Mouse (Mus musculus) liver, embryonic 13.5 days (tissue): ENCODE results near the gene B4galt5. TPM values are rescaled to one million over a fixed set of nuclear protein-coding genes. Genes with fewer than 3 reads are reported as not detected.

ENCODE experiments used
- ATAC-seq: fragments of 200-750 bp; cut with Nextera tagmentation; 2 replicates; pipeline ENCODE4 v1.8.0; 2017; ENCODE audit warnings: low read depth, mild to moderate bottlenecking, moderate number of reproducible peaks, moderate library complexity
- DNase-seq: peaks from one replicate; pipeline ENCODE4 v3.0.0; 2022
- H3K27ac ChIP-seq: fragments of 300-500 bp; sonication (generic); 2 replicates; pipeline ENCODE4 v1.5.1; 2015; ENCODE audit warnings: moderate library complexity, mild to moderate bottlenecking, inconsistent platforms
- H3K27me3 ChIP-seq: fragments of 300-500 bp; sonication (generic); 2 replicates; pipeline ENCODE4 v1.6.1; 2015; ENCODE audit warnings: mild to moderate bottlenecking, inconsistent platforms
- H3K36me3 ChIP-seq: fragments of 300-500 bp; sonication (generic); 2 replicates; pipeline ENCODE4 v1.6.1; 2015; ENCODE audit warnings: mild to moderate bottlenecking, inconsistent platforms
- H3K4me1 ChIP-seq: fragments of 300-500 bp; sonication (generic); replicated peaks from 2 replicates; pipeline ENCODE4 v1.6.1; 2015; ENCODE audit warnings: inconsistent platforms
- H3K4me2 ChIP-seq: fragments of 300-500 bp; sonication (generic); 2 replicates; pipeline ENCODE4 v1.6.1; 2015; ENCODE audit warnings: inconsistent platforms, mild to moderate bottlenecking, moderate library complexity
- H3K4me3 ChIP-seq: fragments of 300-500 bp; sonication (generic); replicated peaks from 2 replicates; pipeline ENCODE4 v1.5.1; 2015; ENCODE audit warnings: mild to moderate bottlenecking, inconsistent platforms
- H3K9ac ChIP-seq: fragments of 300-500 bp; sonication (generic); 2 replicates; pipeline ENCODE4 v1.6.1; 2015; ENCODE audit warnings: mild to moderate bottlenecking, inconsistent platforms
- H3K9me3 ChIP-seq: fragments of 300-500 bp; sonication (generic); replicated peaks from 2 replicates; pipeline ENCODE4 v1.6.1; 2016; ENCODE audit warnings: inconsistent platforms
- WGBS: fragments of 180-500 bp; shearing (Covaris S2); methylation state at CpG from one replicate; pipeline ENCODE4 v1.1.7; 2015; ENCODE audit not compliant: insufficient replicate concordance; 5-methylcytosine and 5-hydroxymethylcytosine counted together
- polyA plus RNA-seq: library from polyadenylated mRNA; unstranded; fragments of >200 nt; fragmentation: Nextera tagmentation; extraction: Ambion mirVana; gene quantifications from 2 replicates; pipeline ENCODE4 v1.2.1, GENCODE M21; 2015

Gene B4galt5
- polyA plus RNA-seq, 1 experiment from 2014 or later: 3.2 TPM

DNA sequence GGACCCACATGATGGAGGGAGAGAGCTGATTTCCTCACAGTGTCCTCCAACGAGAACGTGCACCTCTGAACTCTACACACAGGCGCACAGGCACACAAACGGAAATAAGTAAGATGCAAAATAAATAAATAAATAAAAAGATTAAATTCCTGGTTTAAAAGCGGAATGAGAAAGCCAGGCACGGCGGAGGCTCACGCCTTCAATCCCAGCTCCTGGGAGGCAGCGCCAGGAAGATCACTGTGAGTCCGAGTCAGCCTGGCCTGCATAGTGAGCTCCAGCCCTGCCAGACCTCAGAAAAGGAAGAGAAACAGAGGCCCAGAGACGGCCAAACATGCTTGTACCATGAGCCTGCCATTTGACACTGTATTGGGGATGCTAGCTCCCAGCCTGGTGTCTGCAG lies 85.1 kb downstream of the B4galt5 start:
- Histone ChIP-seq H3K27me3 (no peaks in the 10 kb centered on the region), H3K4me1 (no peaks in the 10 kb centered on the region), H3K9ac (no peak overlapping the region), H3K36me3 (no peaks in the 10 kb centered on the region), H3K4me3 (no peak overlapping the region), H3K4me2 (no peak overlapping the region), H3K27ac (no peak overlapping the region), H3K9me3 (no peaks in the 10 kb centered on the region)
- 75% methylated on average over 11 of the region's 11 CpGs for WGBS
- ATAC-seq (no peak), DNase-seq (no peak)

DNA sequence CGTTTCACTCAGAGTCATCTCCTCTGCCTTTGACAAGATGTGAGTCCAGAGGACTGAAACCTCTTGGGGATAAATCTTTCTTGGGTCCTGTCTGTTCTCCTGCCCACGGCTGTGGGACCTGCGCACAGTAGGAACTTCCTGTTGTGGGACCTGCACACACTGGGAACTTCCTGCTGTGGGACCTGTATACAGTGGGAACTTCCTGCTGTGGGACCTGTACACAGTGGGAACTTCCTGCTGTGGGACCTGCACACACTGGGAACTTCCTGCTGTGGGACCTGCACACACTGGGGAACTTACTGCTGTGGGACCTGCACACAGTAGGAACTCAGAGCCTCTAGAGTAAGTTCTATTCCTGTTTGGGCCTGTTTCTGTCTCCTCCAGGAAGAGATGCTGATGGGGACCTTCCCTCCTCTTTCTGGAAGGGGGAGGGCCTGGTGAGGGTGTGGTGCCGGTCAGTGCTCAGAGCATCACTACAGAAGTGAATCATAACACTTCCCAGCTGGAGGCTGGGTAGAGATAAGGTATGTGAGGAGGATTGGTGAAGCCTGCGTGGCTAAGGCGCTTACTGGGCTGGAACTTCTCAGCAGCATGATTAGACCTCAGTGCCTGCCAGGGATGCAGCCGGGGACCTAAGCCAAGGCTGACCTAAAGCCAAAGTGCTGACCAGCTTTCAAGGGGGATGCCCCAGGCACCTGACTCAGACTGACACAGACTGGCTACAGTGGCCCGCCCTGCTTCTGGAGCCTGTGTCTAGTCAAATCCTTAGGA lies 85.8 kb downstream of the B4galt5 start:
- H3K27ac ChIP-seq: no peak overlapping the region

DNA sequence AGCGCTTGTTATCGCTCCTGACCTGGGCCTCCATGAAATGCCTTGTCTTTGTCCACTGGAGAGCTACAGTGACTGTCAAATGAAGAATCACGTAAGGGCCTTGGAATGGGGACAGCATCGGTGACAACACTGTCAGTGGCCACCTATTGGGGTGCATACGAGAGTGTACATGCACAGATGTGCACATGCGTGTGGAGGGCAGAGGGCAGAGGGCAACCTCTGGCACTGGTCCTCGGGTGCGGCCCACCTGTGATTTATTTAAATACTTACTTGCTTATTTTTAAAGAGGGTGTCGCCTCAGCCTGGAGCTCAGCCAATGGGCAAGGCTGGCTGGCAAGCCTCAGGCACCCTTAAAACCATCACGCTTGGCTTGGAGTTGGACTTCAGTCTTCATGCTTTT lies 86.5 kb downstream of the B4galt5 start:
- Histone ChIP-seq H3K4me1 (no peaks in the 10 kb centered on the region), H3K4me2 (no peak overlapping the region), H3K9me3 (no peaks in the 10 kb centered on the region), H3K27me3 (no peaks in the 10 kb centered on the region), H3K36me3 (no peaks in the 10 kb centered on the region), H3K4me3 (no peak overlapping the region), H3K27ac (no peak overlapping the region), H3K9ac (no peak overlapping the region)
- ATAC-seq: no peak
- no peak for DNase-seq
- 77% methylated on average over 10 of the region's 10 CpGs for WGBS

More for the DNA sequence above, 85.8 kb downstream of the B4galt5 start:
- no peak for ATAC-seq
- Histone ChIP-seq H3K4me3 (no peak overlapping the region), H3K9ac (no peak overlapping the region), H3K27me3 (no peaks in the 10 kb centered on the region), H3K9me3 (no peaks in the 10 kb centered on the region), H3K4me1 (no peaks in the 10 kb centered on the region), H3K36me3 (no peaks in the 10 kb centered on the region), H3K4me2 (no peak overlapping the region)
- DNase-seq: no peak
- WGBS: 69% methylated on average over 8 of the region's 8 CpGs

DNA sequence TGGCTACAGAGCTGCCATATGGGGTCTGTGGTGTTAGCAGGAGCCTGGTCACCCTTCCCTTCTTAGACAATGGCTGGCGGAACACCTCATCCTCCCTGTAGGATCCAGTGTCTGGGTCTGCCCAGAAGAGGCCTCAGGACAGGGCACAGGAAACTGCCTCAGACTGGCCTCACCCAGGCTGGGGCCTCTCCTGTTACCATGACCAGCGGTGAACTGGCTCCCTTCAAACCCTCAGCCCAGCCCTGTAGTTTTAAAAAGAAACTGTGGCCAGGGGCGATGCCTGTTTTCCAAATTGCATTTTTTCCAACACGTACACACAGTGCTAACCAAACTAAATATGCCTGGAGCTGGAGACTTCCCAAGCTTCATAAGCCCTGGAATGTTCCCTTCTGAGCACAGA lies 87.9 kb downstream of the B4galt5 start:
- ATAC-seq (no peak), DNase-seq (no peak)
- Histone ChIP-seq H3K4me1 (no peaks in the 10 kb centered on the region), H3K9me3 (no peaks in the 10 kb centered on the region), H3K9ac (no peak overlapping the region), H3K36me3 (no peaks in the 10 kb centered on the region), H3K4me2 (no peak overlapping the region), H3K27ac (no peak overlapping the region), H3K27me3 (no peaks in the 10 kb centered on the region), H3K4me3 (no peak overlapping the region)
- 65% methylated on average over 4 of the region's 4 CpGs for WGBS

DNA sequence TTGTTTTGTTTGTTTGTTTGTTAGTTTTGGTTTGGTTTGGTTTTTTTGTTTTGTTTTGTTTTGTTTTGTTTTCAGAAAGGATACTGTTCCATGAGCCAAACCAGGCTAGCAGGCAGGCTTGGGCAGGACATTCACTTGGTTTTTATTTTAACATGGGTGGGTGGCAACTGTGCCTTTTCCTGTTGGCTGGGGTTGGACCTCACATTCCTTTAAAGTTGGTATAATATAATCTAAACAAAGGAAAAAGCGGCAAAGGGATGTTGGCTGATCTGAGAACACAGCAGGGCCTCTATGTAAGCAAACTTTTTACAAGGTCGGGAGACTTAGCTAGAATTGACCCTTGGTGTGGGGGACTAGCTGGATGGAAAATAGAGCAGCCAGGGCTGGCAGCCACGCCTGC lies 91.2 kb downstream of the B4galt5 start:
- no peak overlapping the region for H3K9ac ChIP-seq
- no peak for ATAC-seq
- no peaks in the 10 kb centered on the region for H3K4me1 ChIP-seq
- H3K36me3 ChIP-seq: no peaks in the 10 kb centered on the region
- DNase-seq: no peak
- H3K27me3 ChIP-seq: no peaks in the 10 kb centered on the region
- no peaks in the 10 kb centered on the region for H3K9me3 ChIP-seq
- WGBS: 55% methylated on average over 3 of the region's 3 CpGs
- H3K27ac ChIP-seq: no peak overlapping the region
- no peak overlapping the region for H3K4me2 ChIP-seq
- H3K4me3 ChIP-seq: no peak overlapping the region

DNA sequence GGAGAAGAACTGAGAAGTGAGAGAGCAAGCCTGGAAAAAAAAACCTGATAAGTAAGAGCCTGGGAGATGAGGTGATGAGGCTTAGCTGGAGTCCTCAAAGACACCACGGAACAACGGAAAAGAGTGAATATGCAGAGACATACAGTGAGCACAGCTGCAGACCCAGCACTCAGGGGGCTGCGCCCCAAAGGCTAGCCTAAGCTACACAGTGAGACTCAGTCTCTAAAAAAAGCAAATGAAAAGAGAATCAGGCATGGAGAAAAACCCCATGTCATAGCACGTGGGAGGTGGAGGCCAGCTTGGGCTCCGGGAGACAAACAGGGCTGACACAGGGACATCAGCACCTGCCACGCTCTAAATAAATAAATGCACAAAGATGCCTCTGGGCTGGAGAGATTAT lies 94.2 kb downstream of the B4galt5 start:
- ATAC-seq (no peak), DNase-seq (no peak)
- H3K27me3 ChIP-seq: no peaks in the 10 kb centered on the region
- H3K4me2 ChIP-seq: no peak overlapping the region
- H3K4me1 ChIP-seq: no peaks in the 10 kb centered on the region
- H3K9ac ChIP-seq: no peak overlapping the region
- WGBS: 59% methylated on average over 6 of the region's 6 CpGs
- H3K4me3 ChIP-seq: no peak overlapping the region
- no peaks in the 10 kb centered on the region for H3K36me3 ChIP-seq
- H3K9me3 ChIP-seq: no peaks in the 10 kb centered on the region
- H3K27ac ChIP-seq: no peak overlapping the region

DNA sequence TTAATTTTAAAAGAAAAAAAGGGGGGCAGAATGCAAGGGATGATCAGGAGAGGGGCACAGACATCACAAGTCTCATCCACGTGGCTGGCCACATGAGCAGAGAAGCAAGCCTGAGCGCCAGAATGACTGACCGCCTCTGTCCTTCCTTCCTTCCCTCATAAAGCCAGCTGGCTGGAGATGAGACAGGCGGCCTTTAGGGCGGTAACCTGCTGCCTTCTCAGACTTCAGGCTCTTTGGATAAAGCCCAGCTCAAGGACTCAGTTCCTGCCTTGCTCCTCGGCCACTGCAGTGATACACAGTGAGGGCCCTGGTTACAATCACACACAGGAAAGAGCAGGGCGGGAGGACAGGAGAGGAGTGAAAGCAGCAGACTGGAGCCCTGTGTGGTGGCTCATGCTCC lies 94.8 kb downstream of the B4galt5 start:
- ATAC-seq (no peak), DNase-seq (no peak)
- WGBS: 46% methylated on average over 7 of the region's 7 CpGs
- H3K27me3 ChIP-seq: no peaks in the 10 kb centered on the region
- H3K4me1 ChIP-seq: no peaks in the 10 kb centered on the region
- no peak overlapping the region for H3K4me2 ChIP-seq
- H3K9ac ChIP-seq: no peak overlapping the region
- H3K4me3 ChIP-seq: no peak overlapping the region
- no peaks in the 10 kb centered on the region for H3K36me3 ChIP-seq
- H3K27ac ChIP-seq: no peak overlapping the region
- H3K9me3 ChIP-seq: no peaks in the 10 kb centered on the region

DNA sequence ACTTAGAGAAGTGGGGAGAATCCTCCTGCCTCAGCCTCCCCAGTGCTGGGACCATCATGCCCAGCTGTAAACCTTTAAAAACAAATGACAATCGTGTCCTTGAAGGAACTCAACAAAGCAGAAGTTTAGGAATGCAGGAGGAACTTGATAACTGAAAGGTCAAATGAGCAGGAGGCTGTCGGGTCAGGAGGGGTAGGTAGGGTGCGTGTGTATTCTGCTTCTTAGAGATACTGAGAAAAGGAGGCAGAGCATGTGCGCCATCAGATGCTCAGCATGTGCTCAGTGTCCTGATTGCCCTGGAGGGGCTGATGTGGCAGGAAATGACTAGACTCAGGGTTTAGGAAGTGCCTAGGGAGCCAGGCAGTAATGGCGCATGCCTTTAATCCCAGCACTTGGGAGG lies 95.5 kb downstream of the B4galt5 start:
- H3K4me1 ChIP-seq: no peaks in the 10 kb centered on the region

DNA sequence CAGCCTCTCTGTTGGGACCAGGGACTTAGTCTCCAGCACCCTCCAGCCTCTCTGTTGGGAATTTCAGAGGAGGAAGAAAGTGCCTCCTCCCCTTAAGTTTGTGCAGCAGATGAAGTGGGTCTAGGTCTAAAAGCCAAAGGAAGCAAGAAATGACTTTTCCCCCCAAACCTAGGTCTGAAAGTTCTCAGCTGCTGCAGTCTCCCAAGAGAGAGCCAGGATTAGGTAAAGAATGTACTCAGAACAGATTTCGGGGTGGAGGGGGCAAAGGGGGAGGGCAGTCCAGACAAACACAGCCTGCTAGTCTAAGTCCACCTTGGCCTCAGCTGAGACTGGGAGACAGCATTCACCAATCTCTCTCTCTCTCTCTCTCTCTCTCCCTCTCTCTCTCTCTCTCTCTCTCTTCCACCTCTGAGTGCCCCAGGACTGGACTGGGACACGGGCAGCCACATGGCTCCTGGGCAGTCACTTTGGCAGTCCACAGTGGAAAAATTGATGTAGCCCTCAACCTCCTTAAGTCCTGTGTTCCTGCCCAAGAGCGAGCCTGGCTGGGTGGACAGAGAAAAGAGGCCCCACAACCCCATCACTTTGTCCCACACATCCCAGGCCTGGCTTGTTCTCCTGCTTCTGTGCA lies 96.8 kb downstream of the B4galt5 start:
- no peak for DNase-seq
- H3K9ac ChIP-seq: no peak overlapping the region
- H3K27ac ChIP-seq: no peak overlapping the region
- no peak for ATAC-seq
- 35% methylated on average over 3 of the region's 3 CpGs for WGBS
- no peaks in the 10 kb centered on the region for H3K36me3 ChIP-seq
- H3K4me3 ChIP-seq: no peak overlapping the region
- H3K27me3 ChIP-seq: no peaks in the 10 kb centered on the region
- H3K4me1 ChIP-seq: no peaks in the 10 kb centered on the region
- H3K9me3 ChIP-seq: no peaks in the 10 kb centered on the region
- no peak overlapping the region for H3K4me2 ChIP-seq

More for the DNA sequence above, 95.5 kb downstream of the B4galt5 start:
- 42% methylated on average over 5 of the region's 5 CpGs for WGBS
- no peak for DNase-seq
- no peak overlapping the region for H3K4me3 ChIP-seq
- H3K4me2 ChIP-seq: no peak overlapping the region
- no peaks in the 10 kb centered on the region for H3K9me3 ChIP-seq
- H3K9ac ChIP-seq: no peak overlapping the region
- no peaks in the 10 kb centered on the region for H3K36me3 ChIP-seq
- ATAC-seq: no peak
- H3K27ac ChIP-seq: no peak overlapping the region
- no peaks in the 10 kb centered on the region for H3K27me3 ChIP-seq

DNA sequence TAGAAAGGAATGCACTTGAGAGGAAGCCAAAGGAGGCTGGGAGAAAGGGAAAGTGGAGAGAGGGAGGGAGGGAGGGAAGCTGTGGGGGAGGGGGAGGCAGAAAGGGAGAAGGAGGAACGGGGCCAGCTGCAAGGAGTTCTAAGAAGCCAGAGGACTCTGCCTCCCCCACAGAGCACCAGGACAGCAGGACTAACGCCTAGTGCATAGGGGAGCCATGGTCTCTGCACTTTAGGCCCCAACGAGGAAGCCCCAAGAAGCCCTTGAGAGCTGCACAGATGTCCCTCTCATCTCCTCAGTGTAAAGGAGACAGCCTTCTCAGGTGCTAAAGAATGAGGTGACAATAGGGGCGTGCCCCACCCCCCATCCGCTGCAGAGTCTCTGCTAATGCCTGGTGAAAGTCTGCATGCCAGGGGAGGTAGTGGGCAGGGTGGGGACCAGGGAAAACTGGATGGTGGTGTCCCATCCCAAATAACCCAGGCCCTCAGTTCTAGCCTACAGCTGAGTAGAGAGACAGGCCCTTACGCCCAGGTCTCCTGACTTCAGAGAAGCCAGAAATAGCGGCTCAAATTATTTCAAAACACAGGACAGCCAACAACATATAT lies 98.1 kb downstream of the B4galt5 start:
- ATAC-seq: no peak
- WGBS: 36% methylated on average over 7 of the region's 7 CpGs
- no peak overlapping the region for H3K9ac ChIP-seq
- no peaks in the 10 kb centered on the region for H3K27me3 ChIP-seq
- no peaks in the 10 kb centered on the region for H3K9me3 ChIP-seq
- no peak for DNase-seq
- no peak overlapping the region for H3K27ac ChIP-seq
- H3K4me3 ChIP-seq: no peak overlapping the region
- no peaks in the 10 kb centered on the region for H3K4me1 ChIP-seq
- no peak overlapping the region for H3K4me2 ChIP-seq
- no peaks in the 10 kb centered on the region for H3K36me3 ChIP-seq

DNA sequence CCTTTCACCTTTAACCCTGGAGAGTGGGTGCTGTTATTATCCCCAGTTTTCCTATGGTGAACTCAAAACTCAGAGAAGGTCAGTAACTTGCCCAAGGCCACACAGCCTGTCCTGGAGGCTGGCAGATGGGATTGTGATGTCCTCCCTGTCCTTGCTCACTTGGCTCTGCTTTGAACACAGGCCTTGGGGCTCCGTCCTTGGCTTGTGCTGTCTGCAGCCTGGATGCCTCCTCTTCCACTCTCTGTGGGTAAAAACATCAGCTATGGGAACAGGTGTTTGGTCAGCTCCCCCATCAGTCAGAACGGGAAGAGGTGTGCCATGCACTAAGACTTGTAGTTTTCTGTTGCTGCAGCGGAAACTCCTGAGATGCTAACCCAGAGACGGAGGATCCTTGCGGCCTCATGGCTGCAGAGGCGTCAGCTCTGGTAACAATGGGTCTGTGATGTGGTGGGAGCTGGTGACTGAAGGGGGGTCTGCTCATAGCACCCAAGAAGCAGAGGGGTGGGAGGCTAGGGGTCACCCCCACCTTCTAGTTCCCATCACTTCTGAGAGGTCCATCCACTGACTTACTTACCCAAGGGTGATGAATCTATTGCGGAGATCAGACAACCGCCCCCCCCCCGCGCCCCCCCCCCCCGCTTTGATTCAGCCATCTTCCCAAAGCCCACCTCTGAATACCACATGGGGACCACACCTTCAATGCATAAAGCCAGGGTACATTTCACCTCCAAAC lies 98.8 kb downstream of the B4galt5 start:
- 0 out of 2 replicates have a peak, but pooled peaks cover under 1% of the 10 kb centered on the region for H3K9me3 ChIP-seq
- WGBS: 51% methylated on average over 8 of the region's 11 CpGs
- no peaks in the 10 kb centered on the region for H3K4me1 ChIP-seq
- no peaks in the 10 kb centered on the region for H3K36me3 ChIP-seq
- H3K4me2 ChIP-seq: no peak overlapping the region
- H3K4me3 ChIP-seq: no peak overlapping the region
- H3K27ac ChIP-seq: no peak overlapping the region
- no peak for ATAC-seq
- no peaks in the 10 kb centered on the region for H3K27me3 ChIP-seq
- DNase-seq: no peak
- no peak overlapping the region for H3K9ac ChIP-seq
